Mouse (Mus musculus) forebrain, postnatal 0 days (tissue): ENCODE data around the gene Spata18. TPM values are rescaled to one million over a fixed set of nuclear protein-coding genes. Genes with fewer than 3 reads are reported as not detected.
A peak's percentile ranks its signal among the peaks of the same experiment; 100 is the strongest.

Experiments used
- ATAC-seq: fragments of 200-750 bp; cut with Nextera tagmentation; 2 replicates; pipeline ENCODE4 v1.8.0; 2017; ENCODE audit warnings: mild to moderate bottlenecking, moderate library complexity
- DNase-seq: peaks from one replicate; pipeline ENCODE4 v3.0.0-alpha.2; 2015
- H3K27ac ChIP-seq: fragments of 300-500 bp; sonication (generic); 2 replicates; pipeline ENCODE4 v1.5.1; 2014; ENCODE audit warnings: low read depth, mild to moderate bottlenecking, antibody characterized with exemption, low read length, moderate library complexity, mixed read lengths
- H3K27me3 ChIP-seq: fragments of 300-500 bp; sonication (generic); 2 replicates; pipeline ENCODE4 v1.6.1; 2014; ENCODE audit warnings: mild to moderate bottlenecking, low read length, mixed read lengths; ENCODE audit not compliant: insufficient read depth
- H3K36me3 ChIP-seq: fragments of 300-500 bp; sonication (generic); 2 replicates; pipeline ENCODE4 v1.6.1; 2014; ENCODE audit warnings: mild to moderate bottlenecking, moderate library complexity; ENCODE audit not compliant: insufficient read depth
- H3K4me1 ChIP-seq: fragments of 300-500 bp; sonication (generic); 2 replicates; pipeline ENCODE4 v1.6.1; 2014; ENCODE audit warnings: antibody characterized with exemption; ENCODE audit not compliant: insufficient read depth
- H3K4me2 ChIP-seq: fragments of 300-500 bp; sonication (generic); 2 replicates; pipeline ENCODE4 v1.6.1; 2014; ENCODE audit warnings: low read depth, mild to moderate bottlenecking, moderate library complexity
- H3K4me3 ChIP-seq: fragments of 300-500 bp; sonication (generic); 2 replicates; pipeline ENCODE4 v1.5.1; 2014; ENCODE audit warnings: low read depth, low read length, mixed read lengths
- H3K9ac ChIP-seq: fragments of 300-500 bp; sonication (generic); 2 replicates; pipeline ENCODE4 v1.6.1; 2014; ENCODE audit warnings: mild to moderate bottlenecking
- H3K9me3 ChIP-seq: fragments of 300-500 bp; sonication (generic); 2 replicates; pipeline ENCODE4 v1.6.1; 2016; ENCODE audit warnings: low read length
- CTCF ChIP-seq: sonication (generic); IDR thresholded peaks from 2 replicates; pipeline ENCODE4 v1.5.1; 2016; ENCODE audit warnings: antibody characterized with exemption, control low read depth, low read depth
- WGBS: fragments of 180-500 bp; shearing (Covaris S2); extraction: QIAGEN DNeasy Blood & Tissue Kit; methylation state at CpG from one replicate; pipeline ENCODE4 v1.1.7; 2014; 5-methylcytosine and 5-hydroxymethylcytosine counted together
- polyA plus RNA-seq: library from polyadenylated mRNA; unstranded; fragments of >200 nt; fragmentation: Nextera tagmentation; extraction: Ambion mirVana; gene quantifications from 2 replicates; pipeline ENCODE4 v1.2.1, GENCODE M21; 2015
- total RNA-seq: library from RNA; depleted of rRNA; stranded (reverse); fragments of >200 nt; gene quantifications from 2 replicates; pipeline ENCODE4 v1.2.3, GENCODE M21; 2014

The Spata18 gene
- total and polyA plus RNA-seq, 2 experiments from 2014 or later: 2.2 to 2.6 TPM

DNA sequence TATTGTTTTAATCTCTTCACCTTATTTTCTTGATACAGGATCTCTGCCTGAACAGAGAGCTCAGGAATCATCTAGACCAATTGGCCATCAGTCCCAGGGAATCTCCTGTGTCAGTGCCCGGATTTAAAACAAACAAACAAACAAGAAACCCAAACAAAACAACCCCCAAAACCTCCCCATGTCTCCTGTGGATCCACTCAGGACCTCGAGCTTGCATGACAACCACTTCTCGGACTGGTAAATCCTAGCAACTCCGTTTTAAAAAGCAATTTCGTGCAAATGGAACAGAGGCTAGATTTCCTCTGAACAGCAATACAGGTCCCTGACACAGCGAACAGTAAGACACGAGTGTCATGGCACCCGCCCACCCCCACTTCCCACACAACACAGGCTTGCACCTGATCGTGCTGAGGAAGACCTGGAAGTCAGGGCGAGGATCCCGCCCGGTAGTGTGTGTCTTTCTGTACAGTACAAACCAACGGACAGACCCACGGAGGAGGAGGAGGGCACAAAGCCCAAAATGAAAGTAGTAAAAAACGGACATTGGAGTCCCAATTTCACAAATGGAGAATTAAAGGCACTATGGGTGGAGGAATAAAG, 714 bp upstream of the Spata18 start:
- H3K9ac ChIP-seq: no peak overlapping the region; the same call in 1 of the 2 replicates
- TF ChIP-seq CTCF: no peak
- DNase-seq (peak; percentile 64), ATAC-seq (0 out of 2 replicates have a peak, but pooled peaks have one; percentile 8)
- peaks cover 19% of the 10 kb centered on the region for H3K4me1 ChIP-seq
- peak overlapping the region; percentile 69 for H3K4me2 ChIP-seq
- no peaks in the 10 kb centered on the region for H3K9me3 ChIP-seq
- no peaks in the 10 kb centered on the region for H3K36me3 ChIP-seq
- no peak overlapping the region for H3K27ac ChIP-seq
- peak overlapping the region; percentile 32 for H3K4me3 ChIP-seq
- peaks cover 44% of the 10 kb centered on the region for H3K27me3 ChIP-seq
- under 1% methylated on average over 15 of the region's 15 CpGs for WGBS

DNA sequence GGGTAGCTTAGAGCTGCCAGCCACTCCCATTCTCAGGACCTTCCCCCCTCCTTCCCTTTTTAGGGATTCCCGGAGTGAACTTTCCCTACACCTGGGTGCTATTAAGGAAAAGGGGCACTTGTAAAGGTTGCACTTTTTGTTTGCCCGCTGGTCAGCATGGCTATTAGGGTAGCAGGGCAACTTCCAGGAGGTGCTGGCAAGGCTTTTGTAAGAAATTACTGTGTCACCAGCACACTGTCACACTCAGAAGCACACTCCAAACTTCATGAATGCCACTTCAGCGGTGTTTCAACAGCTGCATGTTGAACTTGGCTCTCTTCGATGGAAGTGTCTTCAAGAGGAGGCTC, 649 bp downstream of the Spata18 start:
- no peak for ATAC-seq
- no peaks in the 10 kb centered on the region for H3K36me3 ChIP-seq

DNA sequence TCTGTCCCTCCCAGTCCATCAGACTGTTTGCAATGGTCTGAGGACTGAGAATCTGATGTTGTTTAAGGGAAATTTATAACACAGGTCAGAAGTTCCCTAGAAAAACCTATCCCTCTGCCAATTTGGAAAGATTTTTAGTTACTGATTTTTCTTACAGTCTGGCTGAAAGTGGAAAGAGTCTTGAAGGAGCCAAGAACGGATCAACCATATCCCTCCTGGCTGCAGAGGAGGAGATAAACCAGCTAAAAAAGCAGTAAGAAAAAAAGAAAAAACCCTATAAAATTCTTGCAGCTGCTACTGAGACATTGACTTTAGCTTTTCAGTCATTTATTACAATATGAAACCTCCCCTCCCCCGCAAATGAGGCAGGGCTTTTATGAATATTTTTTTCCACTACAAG, 15.5 kb downstream of the Spata18 start:
- DNase-seq: no peak
- Histone ChIP-seq H3K27ac (no peak overlapping the region), H3K4me2 (no peak overlapping the region), H3K4me3 (no peak overlapping the region), H3K9ac (no peak overlapping the region), H3K36me3 (no peaks in the 10 kb centered on the region), H3K9me3 (no peaks in the 10 kb centered on the region), H3K4me1 (no peaks in the 10 kb centered on the region), H3K27me3 (no peaks in the 10 kb centered on the region)
- TF ChIP-seq CTCF: no peak
- WGBS: 83% methylated on average over 2 of the region's 2 CpGs
- ATAC-seq: no peak

More for the DNA sequence above, 649 bp downstream of the Spata18 start:
- DNase-seq: no peak
- Histone ChIP-seq H3K9me3 (no peaks in the 10 kb centered on the region), H3K4me1 (peaks cover 13% of the 10 kb centered on the region), H3K4me3 (peak overlapping the region; percentile 32; the same call in 1 of the 2 replicates), H3K27ac (no peak overlapping the region), H3K27me3 (peaks cover 44% of the 10 kb centered on the region), H3K4me2 (peak overlapping the region; percentile 69; the same call in 1 of the 2 replicates), H3K9ac (no peak overlapping the region)
- 2% methylated on average over 4 of the region's 4 CpGs for WGBS
- no peak for TF ChIP-seq CTCF

DNA sequence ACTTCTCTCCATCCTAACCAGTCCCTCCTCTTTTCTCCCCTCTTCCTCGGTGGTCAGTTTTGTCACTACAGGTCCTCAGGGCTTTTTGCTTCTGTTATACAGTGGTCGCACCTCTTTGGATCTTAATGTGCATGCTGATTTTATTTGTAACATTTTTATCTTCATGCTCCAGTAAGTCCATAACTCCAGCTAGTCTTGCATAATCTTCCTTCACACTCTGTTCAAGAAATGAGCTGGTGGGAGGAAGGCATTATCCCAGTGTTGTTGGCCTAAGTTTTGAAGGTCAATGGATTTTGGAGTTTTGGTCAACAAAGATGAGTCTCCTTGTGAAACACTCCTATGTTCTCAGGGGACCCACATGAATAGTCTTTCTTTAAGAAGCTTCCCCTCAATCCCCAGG, 16.7 kb downstream of the Spata18 start:
- no peak overlapping the region for H3K27ac ChIP-seq
- H3K4me1 ChIP-seq: no peaks in the 10 kb centered on the region
- H3K36me3 ChIP-seq: no peaks in the 10 kb centered on the region
- ATAC-seq (no peak), DNase-seq (no peak)
- H3K9me3 ChIP-seq: no peaks in the 10 kb centered on the region
- H3K9ac ChIP-seq: no peak overlapping the region
- H3K4me3 ChIP-seq: no peak overlapping the region
- H3K4me2 ChIP-seq: no peak overlapping the region
- WGBS: 87% methylated on average over 2 of the region's 2 CpGs
- H3K27me3 ChIP-seq: no peaks in the 10 kb centered on the region
- TF ChIP-seq CTCF: no peak

DNA sequence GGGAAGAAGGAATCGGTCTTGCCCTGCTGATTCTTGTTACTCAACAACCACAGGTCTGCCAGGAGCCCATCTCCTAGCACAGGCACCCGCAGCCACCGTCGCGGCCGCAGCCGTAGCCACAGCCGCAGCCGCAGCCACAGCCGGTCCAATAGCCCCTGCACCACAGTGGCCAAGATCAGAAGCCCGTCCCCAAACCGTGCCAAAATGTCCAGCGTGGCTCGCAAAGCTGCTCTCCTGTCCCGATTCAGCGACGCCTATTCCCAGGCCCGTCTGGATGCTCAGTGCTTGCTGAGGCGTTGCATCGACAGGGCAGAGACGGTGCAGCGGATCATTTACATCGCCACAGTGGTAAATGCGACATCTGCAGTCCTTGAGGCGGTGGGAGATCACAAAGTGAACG, 18.2 kb downstream of the Spata18 start:
- Histone ChIP-seq H3K27me3 (no peaks in the 10 kb centered on the region), H3K4me3 (no peak overlapping the region), H3K36me3 (no peaks in the 10 kb centered on the region), H3K9me3 (no peaks in the 10 kb centered on the region), H3K27ac (no peak overlapping the region), H3K4me2 (no peak overlapping the region), H3K4me1 (no peaks in the 10 kb centered on the region), H3K9ac (no peak overlapping the region)
- ATAC-seq (no peak), DNase-seq (no peak)
- TF ChIP-seq CTCF: no peak
- WGBS: 56% methylated on average over 26 of the region's 26 CpGs

DNA sequence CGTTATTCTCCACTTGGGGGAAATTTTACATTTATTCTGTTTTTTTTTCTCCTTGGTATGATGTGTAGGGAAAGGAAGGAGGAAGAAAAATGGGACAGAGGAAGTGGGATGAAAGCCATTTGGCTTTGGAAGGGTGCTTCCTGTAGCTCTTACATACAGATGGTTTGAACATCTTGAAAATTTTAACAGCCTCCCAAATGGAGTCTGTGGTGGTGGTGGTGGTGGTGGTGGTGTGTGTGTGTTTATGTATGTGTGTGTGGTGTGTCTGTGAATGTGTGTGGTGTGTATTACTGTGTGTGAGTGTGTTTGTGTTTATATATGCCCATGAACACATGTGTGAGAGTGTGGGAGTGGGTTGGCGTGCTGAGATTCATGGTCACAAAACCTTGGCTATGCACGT, 24.4 kb downstream of the Spata18 start:
- no peaks in the 10 kb centered on the region for H3K9me3 ChIP-seq
- no peaks in the 10 kb centered on the region for H3K4me1 ChIP-seq
- ATAC-seq: peak; percentile 60
- H3K27ac ChIP-seq: no peak overlapping the region
- no peak for TF ChIP-seq CTCF
- DNase-seq: peak; percentile 23
- H3K27me3 ChIP-seq: no peaks in the 10 kb centered on the region
- no peak overlapping the region for H3K9ac ChIP-seq
- H3K4me3 ChIP-seq: no peak overlapping the region
- no peaks in the 10 kb centered on the region for H3K36me3 ChIP-seq
- WGBS: 57% methylated on average over 3 of the region's 3 CpGs
- no peak overlapping the region for H3K4me2 ChIP-seq

DNA sequence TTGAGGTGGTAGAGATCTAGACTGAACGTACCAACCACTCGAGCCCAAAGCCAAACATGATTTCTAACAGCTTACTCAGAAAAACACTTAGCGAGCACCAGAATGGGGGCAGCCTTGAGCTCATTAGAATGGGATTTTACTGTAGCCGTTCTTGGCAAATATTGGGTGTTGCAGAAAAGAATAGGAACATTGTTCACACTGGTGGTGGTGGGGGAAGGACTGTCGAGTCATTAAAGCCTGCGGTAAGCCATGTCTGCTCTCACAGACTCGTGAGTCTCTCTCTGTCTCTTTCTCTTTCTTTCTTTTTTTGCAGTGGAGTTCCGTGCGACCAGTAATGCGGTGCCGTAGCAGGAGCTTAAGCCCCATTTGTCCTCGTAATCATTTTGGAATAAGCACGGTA, 25.4 kb downstream of the Spata18 start:
- WGBS: 20% methylated on average over 13 of the region's 13 CpGs
- Histone ChIP-seq H3K27me3 (no peaks in the 10 kb centered on the region), H3K27ac (no peak overlapping the region), H3K9ac (no peak overlapping the region), H3K4me2 (peak overlapping the region; percentile 25), H3K4me1 (no peaks in the 10 kb centered on the region), H3K9me3 (no peaks in the 10 kb centered on the region), H3K36me3 (no peaks in the 10 kb centered on the region), H3K4me3 (no peak overlapping the region)
- peak; percentile 21 for DNase-seq
- 0 out of 2 replicates have a peak, but pooled peaks have one; percentile 2 for TF ChIP-seq CTCF
- ATAC-seq: peak; percentile 54
